Mouse (Mus musculus) spleen, adult 18-20 months (tissue): ENCODE measurements around the gene Uvrag.

ENCODE experiments used
- DNase-seq, 2 experiments: peaks; one replicate each; pipeline ENCODE4 v3.0.0; 2022; ENCODE audit warnings: mixed read lengths in 2 of 2

Gene Uvrag

DNA sequence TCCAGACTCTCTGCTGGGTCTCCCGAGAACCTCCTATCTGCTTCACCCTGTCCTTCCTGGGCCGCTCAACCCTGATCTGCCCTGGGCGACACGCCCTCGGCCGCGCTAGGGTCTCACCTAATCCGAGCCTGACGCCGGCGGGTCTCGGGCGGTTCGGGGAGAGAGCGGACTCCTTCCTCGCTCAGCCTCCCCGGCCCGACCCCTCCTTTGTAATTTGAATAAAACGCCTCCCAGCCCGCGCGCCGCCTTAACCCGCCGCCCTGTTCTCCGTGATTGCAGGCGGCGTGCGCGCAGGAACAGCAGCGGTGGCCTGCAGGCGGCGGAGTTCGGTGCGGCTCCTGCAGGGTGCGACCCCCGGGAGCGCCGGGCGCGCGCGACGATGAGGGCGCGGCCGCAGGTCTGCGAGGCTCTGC, 302.2 kb downstream of the Uvrag start:
- peak in 1 of 2 experiments; percentile 20 for DNase-seq

DNA sequence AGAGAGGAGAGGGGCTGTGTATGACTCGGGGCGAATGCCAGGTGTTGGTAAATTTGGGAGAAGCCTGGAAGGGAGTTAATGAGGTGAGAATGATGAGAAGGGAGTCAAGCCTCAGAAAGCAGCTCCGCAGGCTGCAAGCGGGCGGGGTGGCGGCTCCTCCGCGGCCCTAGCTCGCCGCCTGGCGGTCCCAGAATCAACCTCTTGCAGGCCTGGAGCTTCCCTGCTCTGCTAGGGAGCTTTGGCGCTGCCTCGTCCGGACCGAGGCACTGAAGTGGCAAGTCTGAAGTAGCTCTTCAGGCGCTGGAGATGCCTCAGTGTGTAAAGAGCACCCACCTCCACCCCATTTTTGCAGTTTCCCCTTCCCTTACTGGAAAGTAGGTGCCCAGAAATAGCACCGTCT, 303.0 kb downstream of the Uvrag start:
- peak; percentile 39 to 72 for DNase-seq

DNA sequence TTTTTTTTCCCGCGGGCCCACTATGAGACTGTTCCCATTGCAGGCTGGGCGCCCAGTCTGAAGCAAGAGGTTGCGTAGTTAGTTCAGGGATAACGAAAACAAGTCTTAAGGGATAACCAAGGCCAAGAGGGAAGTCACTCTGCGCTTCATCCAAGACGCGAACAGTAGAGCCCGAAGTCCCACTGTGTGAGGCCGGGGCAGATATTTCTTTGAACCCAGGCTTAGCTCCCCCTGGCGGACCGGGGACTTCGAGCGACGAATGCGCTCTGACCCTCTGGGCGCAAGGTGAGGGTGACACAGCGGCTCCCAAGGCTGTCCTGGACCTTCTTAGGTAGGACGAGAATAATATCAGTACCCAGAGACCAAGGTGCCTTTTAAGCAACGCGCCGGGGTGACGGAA, 304.3 kb downstream of the Uvrag start:
- peak; percentile 35 to 81 for DNase-seq

DNA sequence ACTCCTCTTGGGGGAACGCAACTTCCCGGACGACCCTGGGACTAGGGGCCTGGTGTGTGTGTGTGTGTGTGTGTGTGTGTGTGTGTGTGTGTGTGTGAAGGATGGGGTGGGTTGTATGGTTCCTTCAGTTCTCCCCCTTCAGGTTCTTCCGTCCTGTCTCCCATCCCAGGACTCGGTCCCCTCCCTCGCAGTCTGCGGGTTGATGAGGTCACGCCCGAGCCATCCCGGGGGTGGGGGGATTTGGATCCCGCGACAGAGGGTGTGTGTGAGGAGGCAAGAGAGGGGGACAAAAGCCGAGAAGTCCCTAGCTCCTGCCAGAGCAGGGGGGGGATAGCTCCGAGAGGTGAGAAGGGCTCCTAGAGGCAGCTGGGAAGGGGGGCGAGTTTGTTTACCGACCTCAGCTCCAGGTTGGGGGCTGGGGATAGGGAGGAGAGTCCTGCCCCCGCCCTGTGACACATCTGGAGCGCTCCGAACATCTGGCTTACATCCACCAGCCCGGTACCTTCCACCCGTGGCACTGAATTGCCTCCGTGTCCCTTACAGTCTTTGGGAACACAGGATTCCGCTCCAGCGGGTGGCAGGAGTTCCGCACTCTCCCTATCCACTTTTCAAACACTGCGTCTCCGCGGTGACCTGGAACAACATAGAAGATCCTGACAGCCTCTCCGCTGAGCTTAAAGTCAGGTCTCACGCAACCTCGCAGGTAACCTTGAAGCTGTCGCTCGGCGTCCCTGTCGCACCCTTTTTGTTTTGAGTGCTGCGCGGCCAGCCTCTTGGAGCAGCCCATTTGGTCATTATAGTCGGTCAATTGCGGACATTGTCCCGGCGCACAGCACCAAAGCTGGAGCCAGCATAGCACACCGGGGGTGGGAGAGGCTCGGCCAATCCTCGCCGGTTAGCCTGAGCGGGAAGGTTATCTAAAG, 305.2 kb downstream of the Uvrag start:
- no peak for DNase-seq
